Mouse (Mus musculus) NIH3T3 (cell line): ENCODE data around the gene Mki67.
"Not testable (repeated sequence)": the region's sequence is repeated elsewhere in the genome, so short reads cannot be mapped to it uniquely, and the experiment has no call there.

ENCODE experiments used
- DNase-seq: peaks from one replicate; pipeline ENCODE4 v3.0.0-alpha.2; 2012; ENCODE audit warnings: low read depth

Mki67 gene

GRCm38 (mm10) chr7:135716968-135717557 lies 902 bp upstream of the Mki67 start:
- DNase-seq: no peak

GRCm38 (mm10) chr7:135716445-135716877 lies 300 bp upstream of the Mki67 start:
- DNase-seq: peak; percentile 94

GRCm38 (mm10) chr7:135715166-135715565 lies 995 bp downstream of the Mki67 start:
- no peak for DNase-seq

GRCm38 (mm10) chr7:135713326-135713725 lies 2.8 kb downstream of the Mki67 start:
- DNase-seq: no peak

GRCm38 (mm10) chr7:135712534-135712933 lies 3.6 kb downstream of the Mki67 start:
- DNase-seq: no peak

GRCm38 (mm10) chr7:135710702-135711101 lies 5.5 kb downstream of the Mki67 start:
- DNase-seq: no peak

- DNase-seq: no peak
Observed at GRCm38 (mm10) chr7:135705753-135706152, 10.4 kb downstream of the Mki67 start.

DNA sequence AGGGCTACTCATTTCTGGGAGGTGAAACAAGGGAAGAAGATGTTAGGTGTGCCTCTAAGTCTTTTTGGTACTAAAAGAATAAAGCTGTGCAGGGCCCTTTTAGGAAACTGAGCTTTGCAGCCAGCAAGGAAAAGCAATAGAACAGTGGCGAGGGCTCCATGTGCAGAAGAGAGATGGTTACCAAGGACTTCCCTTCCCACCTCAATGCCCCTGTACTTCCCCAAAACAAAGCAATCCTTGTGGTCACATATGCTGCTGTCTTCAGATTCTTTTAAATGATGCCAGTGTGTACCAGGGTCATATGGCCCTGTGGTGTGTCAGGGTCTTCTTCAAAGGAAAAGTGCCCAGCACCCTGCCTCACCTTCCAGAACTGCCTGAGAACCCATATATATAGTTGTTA lies 11.1 kb downstream of the Mki67 start:
- DNase-seq: no peak

DNA sequence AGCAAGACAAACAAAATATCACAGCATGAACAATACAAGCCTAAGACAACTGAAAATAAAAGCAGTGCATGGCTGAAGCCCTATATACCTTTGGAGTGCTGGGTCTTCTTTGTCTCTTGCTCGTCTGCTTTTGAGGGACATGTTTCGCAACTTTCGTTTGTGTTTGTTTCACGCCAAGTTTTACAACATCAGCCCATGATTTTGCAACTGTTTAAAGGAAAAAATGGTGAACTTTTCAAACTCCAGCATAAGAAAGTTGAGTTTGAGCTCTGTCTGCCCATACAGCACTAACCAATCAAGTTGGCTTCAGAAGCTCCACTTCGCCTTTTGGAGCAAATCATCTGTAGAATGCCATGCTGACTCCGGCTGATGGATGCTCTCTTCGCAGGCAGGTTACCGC lies 11.9 kb downstream of the Mki67 start:
- DNase-seq: no peak

DNA sequence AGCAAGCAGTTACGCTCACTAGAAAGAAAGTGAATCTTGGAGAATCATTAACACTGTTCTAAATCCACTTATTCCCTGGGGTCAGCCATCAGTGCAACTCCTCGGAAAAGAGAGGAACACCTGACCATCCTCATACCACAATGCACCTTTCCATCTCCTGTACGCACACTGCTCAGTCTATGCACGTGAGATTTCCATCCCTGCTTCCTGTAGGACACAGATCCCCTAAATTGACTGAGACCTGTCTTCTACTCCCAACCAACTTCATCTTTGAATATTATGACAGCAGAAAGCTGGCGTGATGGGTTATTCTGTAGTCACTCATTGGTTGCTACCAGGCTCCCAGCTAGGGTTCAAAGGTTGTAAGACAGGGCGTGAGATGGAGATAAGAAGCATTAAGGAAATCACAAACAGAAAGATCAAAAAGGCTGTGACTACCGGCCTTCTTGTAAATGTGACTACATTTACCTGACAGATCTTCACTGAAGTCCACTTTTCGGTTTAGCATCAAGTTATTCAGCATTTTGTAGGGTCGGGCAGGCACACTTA lies 12.5 kb downstream of the Mki67 start:
- no peak for DNase-seq

GRCm38 (mm10) chr7:135699351-135699750 lies 16.8 kb downstream of the Mki67 start:
- DNase-seq: not testable (repeated sequence)

- DNase-seq: no peak
Observed at GRCm38 (mm10) chr7:135698362-135698761, 17.8 kb downstream of the Mki67 start.

- peak; percentile 41 for DNase-seq
Observed at GRCm38 (mm10) chr7:135697021-135697740, 19.0 kb downstream of the Mki67 start.

DNA sequence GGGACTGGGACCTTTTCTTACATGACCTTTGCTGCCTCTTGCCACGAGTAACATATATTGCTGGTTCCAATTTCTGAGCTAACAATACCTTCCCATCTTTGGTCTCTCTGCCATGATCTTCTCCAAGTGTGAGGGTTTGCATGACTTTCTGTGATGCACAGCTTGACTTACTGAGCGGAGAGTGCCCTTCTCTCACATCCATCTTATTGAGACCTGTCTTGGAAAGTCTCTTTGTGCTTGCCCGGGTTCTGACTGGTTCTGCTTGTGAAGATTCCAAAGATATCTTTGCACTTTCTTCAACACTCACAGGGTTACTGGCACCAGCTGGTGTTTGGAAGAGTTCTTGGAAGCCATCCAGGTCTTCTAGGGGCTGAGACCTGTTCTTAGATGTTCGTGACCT lies 20.0 kb downstream of the Mki67 start:
- DNase-seq: no peak

- DNase-seq: no peak
Observed at GRCm38 (mm10) chr7:135694796-135695195, 21.4 kb downstream of the Mki67 start.

DNA sequence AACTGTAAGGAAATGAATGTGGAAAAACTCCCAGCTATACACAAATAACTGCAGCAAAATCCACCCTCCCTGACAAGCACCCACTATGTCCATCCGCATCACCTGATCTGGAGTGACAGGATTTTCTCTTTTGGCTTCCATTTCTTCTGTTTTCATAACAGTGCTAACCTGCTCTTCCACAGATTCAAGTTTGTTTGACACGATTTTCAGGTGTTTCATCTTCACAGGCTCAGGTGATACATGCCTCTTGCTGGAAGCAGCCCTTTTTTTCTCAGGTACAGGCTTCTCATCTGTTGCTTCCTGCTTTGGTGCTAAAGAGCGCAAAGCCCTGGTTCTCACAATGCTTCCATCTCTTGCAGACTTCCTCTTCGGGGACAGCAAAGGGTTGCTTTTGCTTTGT lies 22.0 kb downstream of the Mki67 start:
- no peak for DNase-seq

- no peak for DNase-seq
Observed at GRCm38 (mm10) chr7:135691941-135692340, 24.2 kb downstream of the Mki67 start.

DNA sequence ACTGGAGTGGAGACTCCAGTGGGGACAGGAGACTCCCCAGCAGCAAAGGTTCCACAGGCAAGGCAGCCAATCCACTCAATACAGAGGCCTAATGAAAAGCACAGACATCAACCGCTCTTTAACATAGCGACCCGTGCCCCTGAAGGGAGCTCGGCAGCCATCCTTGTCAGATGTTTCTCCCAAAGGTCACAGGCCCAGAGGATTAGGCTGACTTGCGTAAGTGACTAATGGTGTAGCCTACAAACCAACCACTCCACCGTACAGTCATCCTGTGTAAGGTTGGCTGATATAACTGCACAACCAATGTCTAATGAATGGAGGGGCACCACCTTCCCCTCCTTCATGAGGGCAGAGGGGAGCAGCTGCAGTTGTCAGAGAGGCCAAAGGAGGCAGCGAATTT lies 26.8 kb downstream of the Mki67 start:
- DNase-seq: no peak

- DNase-seq: no peak
Observed at GRCm38 (mm10) chr7:135684938-135685337, 31.2 kb downstream of the Mki67 start.

DNA sequence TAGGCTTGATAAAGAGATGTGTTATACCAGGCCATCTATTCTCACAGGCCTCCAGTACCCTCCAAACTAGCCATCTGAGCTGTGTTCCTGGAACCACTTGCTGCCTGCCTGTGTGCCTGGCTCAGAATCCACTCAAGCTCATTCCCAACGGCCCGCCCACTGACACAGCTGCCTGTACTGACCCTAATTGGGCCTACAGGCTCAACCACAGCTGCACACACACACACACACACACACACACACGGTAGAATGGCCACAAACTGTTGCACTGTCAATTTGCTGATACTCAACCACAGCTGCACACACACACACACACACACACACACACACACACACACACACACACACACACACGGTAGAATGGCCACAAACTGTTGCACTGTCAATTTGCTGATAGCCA lies 32.1 kb downstream of the Mki67 start:
- DNase-seq: not testable (repeated sequence)

DNA sequence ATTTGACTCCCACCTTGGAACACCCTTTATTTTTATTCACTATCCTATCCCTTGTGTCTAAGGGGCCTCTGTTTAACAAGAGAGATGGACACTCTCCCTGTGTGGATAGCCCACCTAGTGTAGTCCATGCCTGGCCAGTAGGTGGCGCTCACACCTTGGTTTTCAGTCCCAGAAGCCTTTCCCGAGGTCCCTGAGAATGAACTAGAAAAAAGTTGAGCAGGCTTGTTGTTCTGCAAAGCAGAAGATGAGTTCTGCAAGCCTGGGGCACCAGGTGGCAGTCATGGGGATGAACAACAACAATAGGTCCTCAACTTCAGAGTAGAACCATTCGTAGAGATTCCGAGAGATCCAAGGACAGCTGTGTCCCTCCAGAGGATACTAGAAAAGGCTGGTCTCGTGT lies 35.8 kb downstream of the Mki67 start:
- peak; percentile 53 for DNase-seq

DNA sequence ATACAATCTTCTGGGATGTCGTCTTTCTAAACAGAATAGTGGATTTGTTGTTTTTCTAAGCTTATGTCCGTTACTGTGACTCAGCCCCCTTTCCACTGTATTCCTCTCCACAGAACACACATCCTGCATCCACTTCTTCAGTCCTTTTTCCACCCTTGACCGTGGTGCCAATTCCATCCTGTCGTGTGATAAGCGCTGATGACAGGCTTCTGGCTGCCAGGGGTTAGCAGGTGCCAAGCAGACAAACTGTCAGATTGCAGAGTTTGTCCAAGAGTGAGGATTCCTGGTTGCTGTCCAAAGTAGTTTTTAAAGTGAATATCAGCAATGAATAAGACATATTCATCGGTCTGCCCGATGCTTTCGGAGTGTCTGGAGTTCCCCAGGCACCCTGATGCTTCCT lies 39.4 kb downstream of the Mki67 start:
- DNase-seq: peak; percentile 58

- no peak for DNase-seq
Observed at GRCm38 (mm10) chr7:135673576-135673975, 42.6 kb downstream of the Mki67 start.
